Mouse (Mus musculus): Measurements from ENCODE around the gene Tead1.

Gene Tead1

GRCm38 (mm10) chr7:112679171-112679512 is at the start of gene Tead1:
Gene Tead1 (plus strand): TSS chr7:112679318.
- peak; percentile 98 to 99 for DNase-seq

- DNase-seq, result no peak
Measured at GRCm38 (mm10) chr7:112634505-112635213, 44.5 kb upstream of the Tead1 start.

DNA sequence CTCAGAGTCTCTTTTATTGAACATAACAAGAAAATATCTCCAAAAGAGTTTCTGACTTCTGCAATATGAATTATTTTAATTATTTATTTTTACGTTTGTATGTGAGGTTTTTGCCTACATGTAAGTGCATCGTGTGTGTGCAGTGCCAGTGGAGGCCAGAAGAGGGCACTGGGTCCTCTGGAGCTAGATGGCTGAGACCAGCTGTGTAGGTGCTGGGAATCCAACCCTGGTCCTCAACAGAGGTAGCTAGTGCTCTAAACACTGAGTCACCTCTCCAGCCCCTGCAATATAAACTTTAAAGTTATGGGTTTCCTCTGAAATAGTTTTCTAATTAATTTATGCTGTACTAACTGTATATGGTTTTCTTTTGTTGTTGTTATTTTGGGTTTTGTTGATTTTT is 43.2 kb upstream of the Tead1 start:
- no peak for DNase-seq

DNA sequence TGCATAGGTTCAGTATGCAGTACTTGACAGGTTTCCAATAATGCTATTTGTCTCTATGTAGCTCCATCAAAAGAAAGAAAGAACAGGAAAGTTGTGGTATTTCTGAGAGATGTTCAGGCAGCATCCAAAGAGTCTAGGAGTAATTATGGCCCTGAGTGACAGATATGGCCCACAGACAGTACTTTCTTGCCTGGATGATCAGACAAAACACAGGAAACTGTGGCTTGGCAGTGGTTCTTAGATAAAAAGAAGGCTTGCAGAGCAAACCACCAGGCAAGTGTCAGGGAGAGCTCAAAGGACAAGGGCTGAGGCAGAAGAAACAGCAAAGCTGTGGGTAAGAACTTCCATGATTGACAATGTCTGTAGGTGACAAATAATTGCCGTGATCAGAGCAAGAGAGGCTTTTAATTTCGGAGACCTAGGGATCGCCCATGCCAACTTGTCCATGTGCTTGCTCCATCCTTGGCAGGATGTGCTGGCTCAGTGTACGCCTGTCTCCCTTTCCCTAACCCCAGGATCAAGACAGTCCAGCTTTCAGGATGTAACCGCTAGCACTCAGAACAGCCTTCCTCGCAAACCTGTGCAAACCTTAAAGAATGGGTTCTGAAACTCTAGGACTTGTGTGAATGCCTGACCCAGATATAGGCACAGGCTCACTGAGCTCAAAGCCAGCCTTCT is 35.1 kb upstream of the Tead1 start:
- DNase-seq, result peak; percentile 42 to 48

DNA sequence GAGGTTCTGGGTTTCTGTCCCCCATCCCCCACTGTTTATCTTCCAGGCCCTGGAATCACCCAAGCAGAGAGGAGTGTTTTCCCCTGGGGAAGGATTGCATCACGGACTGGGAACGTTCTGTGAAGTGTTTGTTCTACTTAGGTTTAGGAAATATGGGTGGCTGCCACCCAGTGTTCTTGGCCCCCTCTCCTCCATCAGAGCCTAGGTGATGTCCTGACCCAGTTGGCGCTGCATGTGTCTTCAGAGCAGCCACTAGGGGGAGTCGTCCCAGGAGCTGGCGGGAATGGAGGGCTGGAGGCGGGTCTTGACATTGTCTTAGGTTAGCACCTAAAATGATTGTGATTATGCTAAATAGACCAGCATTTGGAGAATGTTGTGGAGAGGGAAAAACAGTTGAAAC is 34.4 kb upstream of the Tead1 start:
- DNase-seq, result peak in 1 of 2 experiments; percentile 15

GRCm38 (mm10) chr7:112645724-112646123 is 33.4 kb upstream of the Tead1 start:
- DNase-seq, result no peak

DNA sequence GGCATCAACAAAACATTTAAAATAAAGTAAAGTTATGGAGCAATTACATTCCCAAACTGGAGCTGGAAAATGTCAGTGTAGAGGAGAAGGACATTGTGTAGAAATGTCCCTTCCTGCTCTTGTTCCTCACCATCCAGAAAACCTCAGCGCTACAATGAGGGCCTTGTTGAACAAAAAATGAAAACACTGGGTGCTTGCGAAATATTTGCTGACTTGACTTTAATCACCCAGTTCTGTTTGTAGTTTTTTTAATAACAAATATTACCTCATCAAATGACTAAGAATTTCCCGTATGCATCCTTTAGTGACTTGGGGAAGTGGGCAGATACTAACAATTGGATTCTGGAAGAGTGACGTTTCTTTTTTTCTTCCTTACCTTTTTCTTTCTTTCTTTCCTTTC is 31.7 kb upstream of the Tead1 start:
- DNase-seq, result no peak

DNA sequence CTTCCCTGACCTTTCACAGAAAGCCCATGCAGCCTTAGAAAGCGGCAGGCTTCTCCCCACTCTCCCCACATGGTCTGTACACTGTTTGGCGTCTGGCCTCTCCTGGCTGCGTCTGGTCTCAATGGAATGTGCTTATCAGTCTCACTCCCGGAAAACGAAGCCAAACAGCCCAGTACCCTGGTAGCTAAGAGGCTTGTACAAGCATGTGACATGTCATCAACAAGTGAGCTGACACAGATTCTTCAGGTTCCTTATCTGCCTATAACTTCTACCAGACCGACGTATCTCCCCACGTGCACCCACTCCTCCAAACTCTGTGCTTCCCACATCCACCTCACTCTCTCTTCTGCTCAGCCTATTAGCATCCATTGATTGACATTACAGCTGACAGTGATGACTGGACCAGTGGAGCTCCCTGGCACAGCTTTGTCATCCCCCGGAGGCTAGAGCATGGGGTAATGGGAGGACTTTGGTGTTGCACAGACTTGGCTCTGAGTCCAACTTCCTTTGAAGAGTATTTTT is 22.9 kb upstream of the Tead1 start:
- DNase-seq, result no peak

GRCm38 (mm10) chr7:112658939-112659338 is 20.2 kb upstream of the Tead1 start:
- no peak for DNase-seq

DNA sequence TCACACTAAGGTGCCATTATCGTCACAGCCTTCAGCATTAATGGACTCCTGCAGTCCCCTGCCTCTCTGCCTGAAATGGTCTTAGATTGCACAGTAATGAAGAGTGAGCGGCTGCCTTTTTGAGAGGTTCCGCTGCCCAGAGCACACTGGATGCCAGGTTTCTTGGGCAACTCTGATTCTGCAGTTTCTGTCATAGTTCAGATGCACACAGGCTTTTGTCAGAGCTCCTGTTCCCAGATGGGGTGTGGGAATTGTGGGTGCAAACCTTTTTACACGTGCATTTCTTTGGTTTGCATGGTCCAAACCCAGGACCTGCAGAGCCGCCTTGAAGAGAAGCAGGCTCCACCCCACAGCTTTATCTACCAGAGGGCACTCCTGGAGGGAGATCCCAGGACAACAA is 19.3 kb upstream of the Tead1 start:
- no peak for DNase-seq

DNA sequence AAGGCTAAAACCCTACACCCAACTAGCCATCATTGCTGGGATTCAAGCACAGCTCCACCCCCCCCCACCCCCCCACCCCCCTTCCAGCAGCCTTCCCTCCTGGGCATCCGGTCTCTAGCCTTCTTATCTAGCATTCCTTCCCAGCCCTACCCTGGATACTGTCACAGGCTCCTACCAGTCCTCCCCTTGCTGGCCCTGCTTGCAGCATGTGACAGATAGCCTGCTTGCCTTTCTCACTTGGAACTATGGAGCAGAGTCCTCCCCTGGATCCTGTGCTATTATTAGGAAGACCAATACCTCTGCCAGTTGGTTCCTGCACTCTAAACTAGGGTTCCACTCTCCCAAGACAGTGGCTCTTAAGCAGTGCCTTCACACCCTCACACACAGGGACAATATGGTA is 18.8 kb upstream of the Tead1 start:
- DNase-seq, result no peak

- DNase-seq, result no peak
Measured at GRCm38 (mm10) chr7:112662398-112663313, 16.5 kb upstream of the Tead1 start.

DNA sequence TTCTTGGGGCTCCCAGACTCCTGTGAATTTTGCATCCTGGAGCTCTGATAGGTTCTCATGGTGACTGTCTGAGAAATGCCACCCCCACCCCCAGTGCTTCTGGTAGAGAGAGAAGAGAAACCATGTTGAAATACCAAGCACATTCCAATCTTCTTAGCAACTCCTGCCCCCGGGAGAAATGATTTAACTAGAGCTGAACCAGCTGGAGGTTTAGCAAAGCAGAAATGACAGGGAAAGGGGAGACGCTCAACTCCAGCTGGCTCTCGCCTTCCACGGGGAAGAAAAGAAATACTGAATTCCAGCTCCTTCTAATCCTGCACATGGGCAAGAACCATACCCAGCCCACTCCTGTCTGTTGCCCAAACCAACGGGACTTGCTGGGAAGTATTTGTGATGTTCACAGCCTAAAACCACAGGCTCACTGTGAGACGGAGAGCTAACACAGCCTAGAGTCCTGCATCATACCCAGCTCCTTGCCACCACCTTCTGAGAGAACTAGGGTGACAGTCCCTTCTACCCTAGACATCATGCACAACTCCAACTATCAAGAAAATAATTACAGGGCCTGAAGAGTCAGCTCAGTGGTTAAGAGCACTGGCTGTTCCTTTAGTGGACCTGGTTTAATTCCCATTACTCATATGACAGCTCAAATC is 15.7 kb upstream of the Tead1 start:
- no peak for DNase-seq

DNA sequence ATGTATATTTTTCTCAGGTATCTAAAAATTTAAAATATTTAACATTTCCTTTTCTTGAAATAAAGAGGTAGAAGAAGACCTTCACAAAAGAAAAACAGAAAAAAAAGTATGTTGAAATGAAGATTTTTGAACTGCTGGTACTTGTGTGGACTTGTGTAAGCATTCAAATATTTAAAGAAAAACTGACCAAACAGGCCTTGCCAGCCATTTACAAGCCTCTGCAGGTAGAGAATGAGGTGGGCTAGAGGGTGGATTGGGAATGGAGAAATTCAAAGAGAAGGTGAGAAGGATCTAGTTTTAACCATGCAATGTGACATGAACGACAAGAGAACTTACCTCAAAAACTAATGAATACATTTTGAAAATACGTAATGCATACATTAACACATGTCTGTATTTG is 9.1 kb upstream of the Tead1 start:
- no peak for DNase-seq

- DNase-seq, result peak; percentile 41 to 56
Measured at GRCm38 (mm10) chr7:112678418-112679170, 524 bp upstream of the Tead1 start.

- peak; percentile 80 to 82 for DNase-seq
Measured at GRCm38 (mm10) chr7:112679513-112680245, 561 bp downstream of the Tead1 start.

DNA sequence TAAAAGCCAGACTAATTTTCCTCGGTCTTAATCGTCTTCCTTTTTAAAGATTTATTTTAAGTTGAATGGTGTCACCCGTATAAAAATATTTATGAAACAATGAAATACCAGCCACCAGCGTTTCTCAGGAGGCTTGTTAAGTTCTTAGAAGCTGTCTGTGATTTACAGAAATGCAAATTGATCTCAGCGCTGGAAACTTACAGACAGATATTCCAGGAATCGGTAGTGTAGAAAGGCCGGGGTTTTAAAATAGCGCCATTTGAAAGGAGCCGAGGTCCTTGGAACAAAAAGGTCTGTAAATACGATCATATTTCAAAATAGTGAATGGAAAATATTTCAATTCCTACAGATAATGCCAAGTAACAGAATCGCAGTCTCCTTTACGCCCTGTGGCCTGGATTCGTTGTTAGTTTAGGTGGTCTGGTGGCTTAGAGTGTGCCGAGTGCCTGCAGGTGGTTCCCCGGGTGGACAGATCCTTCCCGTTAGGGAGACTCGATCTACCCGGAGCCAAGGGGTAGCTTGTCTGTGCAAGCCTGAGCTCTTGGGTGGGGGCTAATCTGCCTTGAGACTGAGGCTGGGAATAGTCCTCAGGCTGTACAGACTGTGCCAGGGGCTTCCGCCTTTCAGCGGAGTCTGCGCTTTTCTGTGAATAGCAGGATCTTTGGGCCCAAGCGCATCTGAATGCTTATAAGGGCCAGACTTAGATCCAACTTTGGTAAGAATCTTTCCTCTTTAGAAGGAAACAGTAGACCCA is 1.6 kb downstream of the Tead1 start:
- peak; percentile 48 for DNase-seq

GRCm38 (mm10) chr7:112684626-112685561 is 5.8 kb downstream of the Tead1 start:
- DNase-seq, result peak in 1 of 2 experiments; percentile 34

DNA sequence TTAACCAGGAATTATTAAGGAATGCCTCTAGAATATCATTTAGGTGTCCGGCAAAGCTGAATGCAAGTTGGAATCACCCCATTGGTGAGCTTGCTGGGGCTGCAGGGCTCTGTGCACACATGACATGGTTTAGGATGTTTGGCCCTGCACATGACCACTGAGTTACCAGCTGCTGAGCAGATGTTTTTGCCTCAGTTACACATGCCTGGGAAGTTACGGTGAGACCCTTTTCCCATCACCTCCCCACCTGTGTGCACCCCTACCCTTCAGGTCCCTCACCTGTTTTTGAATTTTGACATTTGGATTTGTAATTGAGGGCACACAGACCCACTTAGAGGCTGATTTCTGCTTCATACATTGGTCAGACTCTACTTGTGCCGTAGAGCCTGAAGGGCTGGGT is 6.9 kb downstream of the Tead1 start:
- DNase-seq, result no peak

All from cerebellum, postnatal 25 days (tissue).